Mouse (Mus musculus) heart, embryonic 14.5 days (tissue): ENCODE measurements around the gene Uox. TPM values are rescaled to one million over a fixed set of nuclear protein-coding genes. Genes with fewer than 3 reads are reported as not detected.

Experiments
- ATAC-seq: fragments of 200-750 bp; cut with Nextera tagmentation; 2 replicates; pipeline ENCODE4 v1.8.0; 2017; ENCODE audit warnings: low read depth, moderate TSS enrichment; ENCODE audit not compliant: insufficient number of reproducible peaks, insufficient read depth, low FRiP score
- H3K27ac ChIP-seq, 2 experiments: fragments of 200-500 bp in 1 of 2; fragments of 300-500 bp in 1 of 2; sonication (generic) in 1 of 2; replicated peaks in 1 of 2; 2 replicates each; pipeline ENCODE4 v1.5.1; 2012 to 2014; ENCODE audit warnings: low read depth in 2 of 2, low read length in 2 of 2, control low read depth in 1 of 2, mild to moderate bottlenecking in 1 of 2, mixed read lengths in 1 of 2; ENCODE audit not compliant: control insufficient read depth in 1 of 2, insufficient read depth in 1 of 2
- H3K27me3 ChIP-seq: fragments of 300-500 bp; sonication (generic); 2 replicates; pipeline ENCODE4 v1.6.1; 2014; ENCODE audit warnings: mild to moderate bottlenecking, low read length, control low read depth; ENCODE audit not compliant: control insufficient read depth, insufficient read depth
- H3K36me3 ChIP-seq: fragments of 300-500 bp; sonication (generic); 2 replicates; pipeline ENCODE4 v1.6.1; 2014; ENCODE audit warnings: mild to moderate bottlenecking, control low read depth, low read length, mixed read lengths; ENCODE audit not compliant: control insufficient read depth, insufficient read depth
- H3K4me1 ChIP-seq, 2 experiments: fragments of 200-500 bp in 1 of 2; fragments of 300-500 bp in 1 of 2; sonication (generic) in 1 of 2; 2 replicates each; pipeline ENCODE4 v1.6.1; 2012 to 2014; ENCODE audit warnings: low read length in 2 of 2, control low read depth in 1 of 2, mixed read lengths in 1 of 2; ENCODE audit not compliant: control insufficient read depth in 2 of 2, insufficient read depth in 2 of 2
- H3K4me2 ChIP-seq: fragments of 300-500 bp; sonication (generic); 2 replicates; pipeline ENCODE4 v1.6.1; 2014; ENCODE audit warnings: mild to moderate bottlenecking, low read length
- H3K4me3 ChIP-seq, 2 experiments: fragments of 200-500 bp in 1 of 2; fragments of 300-500 bp in 1 of 2; sonication (generic) in 1 of 2; 2 replicates each; pipeline ENCODE4 v1.5.1; 2012 to 2014; ENCODE audit warnings: low read length in 2 of 2, mild to moderate bottlenecking in 2 of 2, control low read depth in 1 of 2, low read depth in 1 of 2, moderate library complexity in 1 of 2; ENCODE audit not compliant: control insufficient read depth in 1 of 2, insufficient read depth in 1 of 2
- H3K9ac ChIP-seq: fragments of 300-500 bp; sonication (generic); 2 replicates; pipeline ENCODE4 v1.6.1; 2014; ENCODE audit warnings: mild to moderate bottlenecking, low read length
- H3K9me3 ChIP-seq: fragments of 300-500 bp; sonication (generic); 2 replicates; pipeline ENCODE4 v1.6.1; 2016; ENCODE audit warnings: low read length, control low read depth; ENCODE audit not compliant: control insufficient read depth
- WGBS: fragments of 180-500 bp; shearing (Covaris S2); extraction: QIAGEN DNeasy Blood & Tissue Kit; methylation state at CpG from one replicate; pipeline ENCODE4 v1.1.7; 2014; 5-methylcytosine and 5-hydroxymethylcytosine counted together
- polyA plus RNA-seq: library from polyadenylated mRNA; unstranded; fragments of >200 nt; fragmentation: Nextera tagmentation; extraction: Ambion mirVana; gene quantifications from 2 replicates; pipeline ENCODE4 v1.2.1, GENCODE M21; 2014

Gene Uox
- polyA plus RNA-seq, 1 experiment from 2014 or later = not detected

DNA sequence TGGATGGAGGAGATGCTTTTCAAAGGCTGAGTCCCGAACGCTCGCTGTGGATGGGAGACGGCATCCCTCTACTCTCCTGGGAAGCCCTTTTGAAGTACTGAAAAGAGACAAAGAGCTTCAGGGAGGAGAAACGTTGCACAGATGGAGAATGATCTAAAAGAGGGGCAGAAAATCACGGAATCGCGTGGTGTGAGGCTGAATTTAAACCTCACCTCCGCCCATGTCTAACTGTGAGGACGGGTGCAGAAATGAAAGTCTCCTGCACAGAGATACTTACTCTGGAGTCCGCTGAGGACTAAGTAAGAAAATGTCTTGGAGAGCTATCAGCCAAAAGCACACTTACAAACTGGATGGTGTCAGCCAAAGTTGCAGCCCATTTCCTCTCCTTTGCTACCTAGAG, 51.7 kb downstream of the Uox start:
- H3K4me1 ChIP-seq = peaks cover 11 to 13% of the 10 kb centered on the region in 2 experiments; a peak in 3 of 4 replicates
- H3K9me3 ChIP-seq = no peaks in the 10 kb centered on the region
- no peak overlapping the region for H3K9ac ChIP-seq
- H3K36me3 ChIP-seq = no peaks in the 10 kb centered on the region
- H3K4me2 ChIP-seq = no peak overlapping the region
- H3K27ac ChIP-seq = no peak overlapping the region
- WGBS = 86% methylated on average over 11 of the region's 11 CpGs
- H3K4me3 ChIP-seq = no peak overlapping the region
- no peak for ATAC-seq
- H3K27me3 ChIP-seq = no peaks in the 10 kb centered on the region

DNA sequence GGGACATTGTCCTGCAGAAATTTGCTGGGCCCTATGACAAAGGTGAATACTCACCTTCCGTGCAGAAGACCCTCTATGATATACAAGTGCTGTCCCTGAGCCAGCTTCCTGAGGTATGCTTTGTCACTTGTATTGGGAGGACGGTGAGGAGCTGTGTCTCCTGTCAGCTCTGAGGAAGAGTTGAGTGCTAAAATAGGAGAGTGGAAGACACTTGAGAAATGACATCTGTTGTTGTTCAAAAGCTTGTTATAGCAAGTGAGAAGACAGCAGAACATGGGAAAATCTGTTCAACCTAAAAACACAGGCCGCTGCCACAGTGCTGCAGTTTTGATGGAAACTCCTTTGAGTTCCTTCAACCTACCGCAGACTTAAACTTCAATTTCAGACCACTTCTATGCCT, 55.5 kb downstream of the Uox start:
- H3K9ac ChIP-seq = no peak overlapping the region
- H3K4me2 ChIP-seq = no peak overlapping the region
- H3K27ac ChIP-seq = no peak overlapping the region
- H3K36me3 ChIP-seq = no peaks in the 10 kb centered on the region
- peaks cover 5 to 7% of the 10 kb centered on the region in 2 experiments; a peak in 3 of 4 replicates for H3K4me1 ChIP-seq
- no peak for ATAC-seq
- H3K27me3 ChIP-seq = no peaks in the 10 kb centered on the region
- 65% methylated on average over 4 of the region's 4 CpGs for WGBS
- H3K4me3 ChIP-seq = no peak overlapping the region
- H3K9me3 ChIP-seq = no peaks in the 10 kb centered on the region

DNA sequence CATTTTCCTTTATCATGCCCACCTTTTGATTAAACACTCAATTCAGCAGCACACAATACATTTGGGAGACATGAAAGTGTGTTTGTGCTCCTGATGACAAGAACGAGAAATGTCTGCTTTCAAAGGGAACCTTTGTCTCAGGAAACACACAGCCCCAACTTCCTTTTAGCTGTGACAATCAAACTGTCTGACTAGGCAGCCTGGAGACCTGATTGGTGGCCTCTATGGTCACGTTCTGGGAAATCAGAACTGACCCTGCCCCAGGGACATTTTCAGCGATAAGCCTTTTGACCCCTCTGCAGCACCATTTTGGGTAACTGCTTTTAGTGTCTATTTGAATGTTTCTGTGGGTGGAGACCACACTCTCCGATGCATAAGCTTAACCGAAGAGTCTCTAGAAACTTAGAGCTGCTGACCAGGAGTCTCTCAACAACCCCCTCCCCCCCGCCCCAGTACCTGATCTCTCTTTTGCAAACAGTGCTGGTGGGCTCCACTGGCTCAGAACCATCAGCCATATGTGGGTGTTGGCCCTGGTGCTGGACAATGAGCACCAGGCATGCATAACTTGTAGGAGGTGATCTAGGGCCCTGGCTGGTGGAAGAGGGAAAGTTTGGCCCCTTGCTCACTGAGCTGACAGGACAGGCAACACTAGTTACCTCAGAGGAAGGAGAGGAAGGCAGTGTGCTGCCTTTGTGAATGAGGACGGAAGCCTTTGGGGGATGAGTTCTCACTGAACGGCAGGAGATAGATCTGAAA, 58.2 kb downstream of the Uox start:
- Histone ChIP-seq H3K4me2 (no peak overlapping the region), H3K36me3 (no peaks in the 10 kb centered on the region), H3K27ac (no peak overlapping the region), H3K9ac (no peak overlapping the region), H3K4me3 (no peak overlapping the region), H3K27me3 (no peaks in the 10 kb centered on the region), H3K9me3 (no peaks in the 10 kb centered on the region), H3K4me1 (peaks cover 0 to 4% of the 10 kb centered on the region in 2 experiments; a peak in 1 of 4 replicates)
- 64% methylated on average over 8 of the region's 8 CpGs for WGBS
- no peak for ATAC-seq

DNA sequence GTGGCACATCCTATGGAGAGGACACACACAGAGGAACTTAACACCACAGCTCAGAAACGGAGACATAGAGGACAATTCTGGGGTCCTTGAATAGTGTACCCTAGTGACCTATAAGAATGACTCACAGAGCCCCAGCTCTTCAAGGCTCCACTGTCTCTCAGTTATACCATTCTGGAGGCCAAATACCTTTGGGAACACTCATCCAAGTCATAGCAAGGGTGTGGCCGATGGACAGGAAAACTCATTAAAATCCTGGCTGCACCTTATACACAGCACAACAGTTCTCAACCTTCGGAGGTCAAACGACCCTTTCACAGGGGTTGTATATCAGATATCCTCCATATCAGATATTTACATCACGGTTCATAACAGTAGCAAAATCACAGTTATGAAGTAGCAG, 62.3 kb downstream of the Uox start:
- no peaks in the 10 kb centered on the region for H3K9me3 ChIP-seq

DNA sequence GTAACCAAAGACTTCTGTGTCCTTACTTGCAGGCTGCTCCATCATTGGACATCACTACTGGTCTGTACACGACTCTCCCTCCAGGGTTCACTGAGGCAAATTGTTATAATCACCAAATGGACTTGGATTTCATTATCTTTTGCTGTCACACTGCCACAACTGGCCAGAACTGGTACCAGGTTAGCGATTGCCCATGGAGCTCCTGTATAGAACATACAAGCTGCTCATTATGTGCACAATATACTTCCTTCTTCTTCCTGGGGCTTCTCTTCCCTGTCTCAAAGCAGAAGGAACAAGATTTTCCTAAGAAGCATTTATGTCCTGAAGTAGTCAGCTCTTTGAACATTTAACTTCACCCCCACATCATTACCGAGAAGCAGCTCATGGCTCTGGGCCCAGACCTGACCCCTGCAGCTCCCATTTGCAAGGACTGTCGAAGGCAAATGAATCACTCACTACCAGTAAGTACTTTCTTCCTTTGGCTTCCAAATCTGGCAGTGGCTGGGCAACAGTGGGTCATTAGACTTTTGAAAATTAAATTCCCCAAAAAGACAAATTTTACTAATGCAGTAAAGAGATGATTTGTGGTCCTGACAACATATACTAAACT, 71.7 kb downstream of the Uox start:
- no peak overlapping the region for H3K9ac ChIP-seq
- H3K27ac ChIP-seq = no peak overlapping the region
- WGBS = 49% methylated on average over 4 of the region's 4 CpGs
- no peak overlapping the region for H3K4me2 ChIP-seq
- peaks cover 0 to 8% of the 10 kb centered on the region in 2 experiments; a peak in 3 of 4 replicates for H3K4me1 ChIP-seq
- no peak overlapping the region for H3K4me3 ChIP-seq
- ATAC-seq = no peak
- H3K27me3 ChIP-seq = no peaks in the 10 kb centered on the region
- no peaks in the 10 kb centered on the region for H3K9me3 ChIP-seq
- no peaks in the 10 kb centered on the region for H3K36me3 ChIP-seq

More for the DNA sequence above, 62.3 kb downstream of the Uox start:
- no peak for ATAC-seq
- H3K4me1 ChIP-seq = peaks cover 0 to 4% of the 10 kb centered on the region in 2 experiments; a peak in 1 of 4 replicates
- no peak overlapping the region for H3K27ac ChIP-seq
- no peak overlapping the region for H3K4me3 ChIP-seq
- H3K9ac ChIP-seq = no peak overlapping the region
- no peaks in the 10 kb centered on the region for H3K36me3 ChIP-seq
- WGBS = 84% methylated on average over 5 of the region's 5 CpGs
- H3K4me2 ChIP-seq = no peak overlapping the region
- no peaks in the 10 kb centered on the region for H3K27me3 ChIP-seq

DNA sequence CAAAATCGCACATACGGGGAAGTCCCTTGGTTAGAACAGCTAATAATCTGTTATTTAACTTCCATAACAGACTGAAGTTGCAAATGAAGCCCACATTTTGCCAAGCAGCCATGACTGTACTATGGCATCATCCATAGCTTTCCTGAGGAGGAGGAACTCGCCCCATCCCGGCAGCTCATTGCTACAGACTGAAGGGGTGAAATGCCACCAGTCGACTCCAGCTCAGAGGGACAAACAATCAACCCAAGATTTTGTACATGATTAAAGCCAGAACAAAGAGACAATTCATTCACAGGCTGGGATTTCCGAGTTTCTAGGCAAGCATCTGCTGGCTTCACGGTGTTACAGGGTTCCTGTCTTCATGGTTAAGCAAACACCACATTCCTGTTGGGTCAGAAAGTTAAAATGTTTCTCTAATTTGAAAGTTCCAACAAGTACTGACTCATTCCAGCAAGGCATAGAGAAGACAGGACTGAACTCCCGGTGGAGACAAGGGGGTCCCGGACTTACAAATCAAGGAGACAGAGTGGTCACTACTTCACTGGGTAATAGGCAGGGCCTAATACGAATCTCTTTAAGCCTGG, 79.2 kb downstream of the Uox start:
- no peak overlapping the region for H3K9ac ChIP-seq
- no peak overlapping the region for H3K27ac ChIP-seq
- no peaks in the 10 kb centered on the region for H3K9me3 ChIP-seq
- H3K4me3 ChIP-seq = no peak overlapping the region
- 71% methylated on average over 10 of the region's 10 CpGs for WGBS
- peaks cover 9 to 12% of the 10 kb centered on the region in 2 experiments for H3K4me1 ChIP-seq
- H3K4me2 ChIP-seq = no peak overlapping the region
- H3K27me3 ChIP-seq = no peaks in the 10 kb centered on the region
- no peaks in the 10 kb centered on the region for H3K36me3 ChIP-seq
- no peak for ATAC-seq

DNA sequence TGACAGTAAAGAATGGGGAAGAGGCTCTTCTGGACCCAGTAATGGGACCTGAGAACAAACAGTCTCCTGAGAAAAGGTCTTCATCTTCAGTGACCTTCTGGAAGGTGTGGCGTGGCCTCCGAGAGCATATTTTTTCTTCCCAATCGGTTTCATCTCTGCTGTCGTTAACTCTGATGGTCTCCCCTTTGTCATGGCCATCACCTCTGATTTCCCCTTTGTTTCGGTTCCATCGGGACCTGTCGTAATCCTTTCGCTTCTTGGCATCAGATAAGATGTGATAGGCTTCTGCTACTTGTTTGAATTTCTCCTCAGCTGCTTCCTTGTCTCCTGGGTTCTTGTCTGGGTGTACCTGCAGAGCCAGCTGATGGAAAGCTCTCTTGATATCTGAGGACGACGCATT, 80.5 kb downstream of the Uox start:
- 84% methylated on average over 10 of the region's 10 CpGs for WGBS
- Histone ChIP-seq H3K36me3 (no peaks in the 10 kb centered on the region), H3K9ac (no peak overlapping the region), H3K27me3 (no peaks in the 10 kb centered on the region), H3K4me1 (peaks cover 10 to 17% of the 10 kb centered on the region in 2 experiments), H3K4me2 (no peak overlapping the region), H3K9me3 (no peaks in the 10 kb centered on the region), H3K4me3 (no peak overlapping the region), H3K27ac (no peak overlapping the region)
- no peak for ATAC-seq
